Mouse (Mus musculus) kidney, adult 18-20 months (tissue): ENCODE measurements around the gene Itm2c.

Experiments
- DNase-seq: peaks from one replicate; pipeline ENCODE4 v3.0.0; 2021

Itm2c gene

GRCm38 (mm10) chr1:85894231-85894747, at the start of gene Itm2c:
Gene Itm2c (plus strand): TSS chr1:85894281.
- peak; percentile 89 for DNase-seq

- no peak for DNase-seq
Observed at GRCm38 (mm10) chr1:85844981-85845380, 49.1 kb upstream of the Itm2c start.

GRCm38 (mm10) chr1:85845476-85845875, 48.6 kb upstream of the Itm2c start:
- DNase-seq, result no peak

- no peak for DNase-seq
Observed at GRCm38 (mm10) chr1:85849016-85849415, 45.1 kb upstream of the Itm2c start.

GRCm38 (mm10) chr1:85850851-85851250, 43.2 kb upstream of the Itm2c start:
- no peak for DNase-seq

- DNase-seq, result peak; percentile 72
Observed at GRCm38 (mm10) chr1:85852996-85853689, 40.9 kb upstream of the Itm2c start.

GRCm38 (mm10) chr1:85853865-85854264, 40.2 kb upstream of the Itm2c start:
- DNase-seq, result no peak

- DNase-seq, result no peak
Observed at GRCm38 (mm10) chr1:85854475-85854874, 39.6 kb upstream of the Itm2c start.

GRCm38 (mm10) chr1:85856266-85856665, 37.8 kb upstream of the Itm2c start:
- DNase-seq, result no peak

GRCm38 (mm10) chr1:85857261-85857754, 36.8 kb upstream of the Itm2c start:
- no peak for DNase-seq

GRCm38 (mm10) chr1:85864383-85864782, 29.7 kb upstream of the Itm2c start:
- DNase-seq, result no peak

- DNase-seq, result no peak
Observed at GRCm38 (mm10) chr1:85870001-85870400, 24.1 kb upstream of the Itm2c start.

GRCm38 (mm10) chr1:85870546-85870945, 23.5 kb upstream of the Itm2c start:
- no peak for DNase-seq

- no peak for DNase-seq
Observed at GRCm38 (mm10) chr1:85882003-85882402, 12.1 kb upstream of the Itm2c start.

- no peak for DNase-seq
Observed at GRCm38 (mm10) chr1:85887221-85887620, 6.9 kb upstream of the Itm2c start.

- no peak for DNase-seq
Observed at GRCm38 (mm10) chr1:85894748-85895360, 773 bp downstream of the Itm2c start.

GRCm38 (mm10) chr1:85895391-85895837, 1.3 kb downstream of the Itm2c start:
- DNase-seq, result peak; percentile 56

- DNase-seq, result no peak
Observed at GRCm38 (mm10) chr1:85896110-85896509, 2.0 kb downstream of the Itm2c start.

GRCm38 (mm10) chr1:85896781-85897700, 3.0 kb downstream of the Itm2c start:
- no peak for DNase-seq

GRCm38 (mm10) chr1:85897901-85898760, 4.0 kb downstream of the Itm2c start:
- DNase-seq, result no peak

- DNase-seq, result no peak
Observed at GRCm38 (mm10) chr1:85898761-85899387, 4.8 kb downstream of the Itm2c start.

GRCm38 (mm10) chr1:85899388-85899761, 5.3 kb downstream of the Itm2c start:
- no peak for DNase-seq
